Mouse (Mus musculus) urinary bladder, postnatal 36 days (tissue): ENCODE data around the gene Abcg5.

Experiments
- DNase-seq, 2 experiments: peaks; one replicate each; pipeline ENCODE4 v3.0.0; 2022; ENCODE audit warnings: low spot score in 2 of 2, mixed read lengths in 1 of 2

Gene Abcg5

GRCm38 (mm10) chr17:84682734-84683717, at the start of gene Abcg5:
TSS of gene Abcg5 (minus strand) at chr17:84683011.
- no peak for DNase-seq

- DNase-seq: no peak
These were observed 49.8 kb upstream of the Abcg5 start for GRCm38 (mm10) chr17:84732612-84733011.

- DNase-seq: no peak
These were observed 48.5 kb upstream of the Abcg5 start for GRCm38 (mm10) chr17:84731361-84731760.

- DNase-seq: no peak
These were observed 46.3 kb upstream of the Abcg5 start for GRCm38 (mm10) chr17:84729140-84729539.

GRCm38 (mm10) chr17:84728201-84728911, 45.5 kb upstream of the Abcg5 start:
- no peak for DNase-seq

GRCm38 (mm10) chr17:84725163-84725562, 42.4 kb upstream of the Abcg5 start:
- DNase-seq: no peak

- DNase-seq: no peak
These were observed 41.2 kb upstream of the Abcg5 start for GRCm38 (mm10) chr17:84724028-84724427.

GRCm38 (mm10) chr17:84719105-84719504, 36.3 kb upstream of the Abcg5 start:
- no peak for DNase-seq

GRCm38 (mm10) chr17:84717416-84717815, 34.6 kb upstream of the Abcg5 start:
- no peak for DNase-seq

GRCm38 (mm10) chr17:84716252-84716872, 33.6 kb upstream of the Abcg5 start:
- no peak for DNase-seq

- no peak for DNase-seq
These were observed 32.1 kb upstream of the Abcg5 start for GRCm38 (mm10) chr17:84714930-84715329.

- no peak for DNase-seq
These were observed 30.9 kb upstream of the Abcg5 start for GRCm38 (mm10) chr17:84713563-84714164.

- DNase-seq: peak in 1 of 2 experiments; percentile 8
These were observed 26.6 kb upstream of the Abcg5 start for GRCm38 (mm10) chr17:84709403-84709851.

GRCm38 (mm10) chr17:84708818-84709217, 26.0 kb upstream of the Abcg5 start:
- DNase-seq: no peak

GRCm38 (mm10) chr17:84707407-84707806, 24.6 kb upstream of the Abcg5 start:
- DNase-seq: no peak

GRCm38 (mm10) chr17:84698727-84699126, 15.9 kb upstream of the Abcg5 start:
- DNase-seq: peak; percentile 31 to 39

GRCm38 (mm10) chr17:84696537-84696936, 13.7 kb upstream of the Abcg5 start:
- no peak for DNase-seq

- DNase-seq: no peak
These were observed 10.9 kb upstream of the Abcg5 start for GRCm38 (mm10) chr17:84693741-84694140.

GRCm38 (mm10) chr17:84690111-84690510, 7.3 kb upstream of the Abcg5 start:
- no peak for DNase-seq

- DNase-seq: no peak
These were observed 6.5 kb upstream of the Abcg5 start for GRCm38 (mm10) chr17:84689316-84689715.

- no peak for DNase-seq
These were observed 6.0 kb upstream of the Abcg5 start for GRCm38 (mm10) chr17:84688834-84689233.

- DNase-seq: no peak
These were observed 5.2 kb upstream of the Abcg5 start for GRCm38 (mm10) chr17:84687994-84688393.
